ENCODE assay signal across 8 mouse cellular contexts in genomic region chr11:70055618-70056214, GRCm38 (mm10). TPM values are rescaled to one million over a fixed set of nuclear protein-coding genes. Genes with fewer than 3 reads are reported as not detected.
A peak's percentile ranks its signal among the peaks of the same experiment; 100 is the strongest.
DNase-seq lines count a peak whose midpoint lies in the region; ATAC-seq lines count a peak whose summit lies in the region.

No protein-coding gene starts in this region.

- peak; percentile 36 for DNase-seq in 3134 (ENCODE audit: extremely low read depth, insufficient read length, low spot score)
- peak; percentile 66 for DNase-seq in T-cell, adult 2 months (ENCODE audit: low spot score)
- DNase-seq in embryo, embryonic 10 days (ENCODE audit: low spot score) = peak; percentile 83
- DNase-seq in liver = peak; percentile 76

- no peak overlapping the region for H3K4me3 ChIP-seq in intestine, embryonic 16.5 days (ENCODE audit: low read length)
- H3K4me3 ChIP-seq in stomach, embryonic 15.5 days (replicated peaks) = 0 out of 2 replicates have a peak overlapping the region, but pooled peaks have one; percentile 5

- H3K9me3 ChIP-seq in intestine, embryonic 16.5 days (ENCODE audit: control insufficient read depth, low read length) = no peaks in the 10 kb centered on the region
- H3K9me3 ChIP-seq in stomach, embryonic 15.5 days = no peaks in the 10 kb centered on the region

- WGBS in intestine, embryonic 16.5 days = 24% methylated on average over 17 of the region's 18 CpGs
- WGBS in stomach, embryonic 15.5 days = 24% methylated on average over 18 of the region's 18 CpGs

- peaks cover 4% of the 10 kb centered on the region; the same call in 1 of the 2 replicates for H3K27me3 ChIP-seq in intestine, embryonic 16.5 days (replicated peaks; ENCODE audit: control insufficient read depth, insufficient read depth, low read length)
- H3K27me3 ChIP-seq in stomach, embryonic 15.5 days (replicated peaks) = no peaks in the 10 kb centered on the region; the same call in 1 of the 2 replicates

- ATAC-seq in granulocyte monocyte progenitor cell, adult 5-6 weeks (replicated peaks; ENCODE audit: poor library complexity, severe bottlenecking) = peak; percentile 87
- ATAC-seq in intestine, embryonic 16.5 days = peak; percentile 66; the same call in 1 of the 2 replicates
- ATAC-seq in monocyte, adult 5-6 weeks (replicated peaks; ENCODE audit: insufficient number of reproducible peaks, low FRiP score, low TSS enrichment, poor library complexity, severe bottlenecking) = peak; percentile 81
- 0 out of 2 replicates have a peak, but pooled peaks have one; percentile 33 for ATAC-seq in stomach, embryonic 15.5 days (ENCODE audit: insufficient read depth, low FRiP score, low read depth)

- no peak overlapping the region for H3K27ac ChIP-seq in intestine, embryonic 16.5 days (ENCODE audit: low read length)
- no peak overlapping the region for H3K27ac ChIP-seq in stomach, embryonic 15.5 days

- 0 out of 2 replicates have a peak, but pooled peaks cover 3% of the 10 kb centered on the region for H3K4me1 ChIP-seq in intestine, embryonic 16.5 days (ENCODE audit: control insufficient read depth, insufficient read depth, low read length)
- H3K4me1 ChIP-seq in stomach, embryonic 15.5 days = 0 out of 2 replicates have a peak, but pooled peaks cover 6% of the 10 kb centered on the region

- no peak overlapping the region for H3K4me2 ChIP-seq in intestine, embryonic 16.5 days (ENCODE audit: low read depth, low read length)
- H3K4me2 ChIP-seq in stomach, embryonic 15.5 days = peak overlapping the region; percentile 39

- no peak overlapping the region; the same call in 1 of the 2 replicates for H3K9ac ChIP-seq in intestine, embryonic 16.5 days (ENCODE audit: low read depth, low read length)
- no peak overlapping the region for H3K9ac ChIP-seq in stomach, embryonic 15.5 days

- H3K36me3 ChIP-seq in intestine, embryonic 16.5 days (ENCODE audit: control insufficient read depth, insufficient read depth, low read length) = no peaks in the 10 kb centered on the region
- H3K36me3 ChIP-seq in stomach, embryonic 15.5 days = no peaks in the 10 kb centered on the region

RNA-seq across cellular contexts. Expression of gene Asgr1, which starts 1.8 kb away (rescaled TPM):
- total RNA-seq in granulocyte monocyte progenitor cell, adult 5-6 weeks (2014; fragmentation: Nextera tagmentation) = not detected in 2 replicates
- total RNA-seq in granulocyte monocyte progenitor cell, adult 5-6 weeks (2017) = not detected in 2 replicates
- 0.17 and 0.31 TPM in 2 replicates for polyA plus RNA-seq in intestine, embryonic 16.5 days (2015; fragmentation: Nextera tagmentation; extraction: Ambion mirVana)
- total RNA-seq in monocyte, adult 5-6 weeks (2017) = not detected in 3 replicates
- 0.30 and 0.96 TPM in 2 replicates for polyA plus RNA-seq in stomach, embryonic 15.5 days (2015; fragmentation: Nextera tagmentation; extraction: Ambion mirVana)

RNA-seq across cellular contexts. Expression of gene Asgr2, which starts 36.7 kb away (rescaled TPM):
- 3.9 TPM in 1 of 2 replicates, not detected in the other for total RNA-seq in granulocyte monocyte progenitor cell, adult 5-6 weeks (2014; fragmentation: Nextera tagmentation)
- total RNA-seq in granulocyte monocyte progenitor cell, adult 5-6 weeks (2017) = not detected in 2 replicates
- 0.44 and 0.57 TPM in 2 replicates for polyA plus RNA-seq in intestine, embryonic 16.5 days (2015; fragmentation: Nextera tagmentation; extraction: Ambion mirVana)
- total RNA-seq in monocyte, adult 5-6 weeks (2017) = 2.8 TPM in 1 of 3 replicates, not detected in the others
- 0.81 and 0.85 TPM in 2 replicates for polyA plus RNA-seq in stomach, embryonic 15.5 days (2015; fragmentation: Nextera tagmentation; extraction: Ambion mirVana)

RNA-seq across cellular contexts. Expression of gene Dlg4, which starts 39.0 kb away (rescaled TPM):
- total RNA-seq in granulocyte monocyte progenitor cell, adult 5-6 weeks (2014; fragmentation: Nextera tagmentation) = 11.4 and 12.3 TPM in 2 replicates
- total RNA-seq in granulocyte monocyte progenitor cell, adult 5-6 weeks (2017) = 1.3 and 3.5 TPM in 2 replicates
- 5.1 and 6.1 TPM in 2 replicates for polyA plus RNA-seq in intestine, embryonic 16.5 days (2015; fragmentation: Nextera tagmentation; extraction: Ambion mirVana)
- 3.5 to 20.2 TPM (median 6.5 TPM) in 3 replicates for total RNA-seq in monocyte, adult 5-6 weeks (2017)
- 8.2 and 9.7 TPM in 2 replicates for polyA plus RNA-seq in stomach, embryonic 15.5 days (2015; fragmentation: Nextera tagmentation; extraction: Ambion mirVana)

RNA-seq across cellular contexts. Expression of gene Acadvl, which starts 40.5 kb away (rescaled TPM):
- 39.7 and 55.8 TPM in 2 replicates for total RNA-seq in granulocyte monocyte progenitor cell, adult 5-6 weeks (2014; fragmentation: Nextera tagmentation)
- 40.3 and 42.1 TPM in 2 replicates for total RNA-seq in granulocyte monocyte progenitor cell, adult 5-6 weeks (2017)
- 172 and 189 TPM in 2 replicates for polyA plus RNA-seq in intestine, embryonic 16.5 days (2015; fragmentation: Nextera tagmentation; extraction: Ambion mirVana)
- total RNA-seq in monocyte, adult 5-6 weeks (2017) = 46.9 to 64.6 TPM (median 55.3 TPM) in 3 replicates
- 84.8 and 95.4 TPM in 2 replicates for polyA plus RNA-seq in stomach, embryonic 15.5 days (2015; fragmentation: Nextera tagmentation; extraction: Ambion mirVana)

RNA-seq across cellular contexts. Expression of gene Dvl2, which starts 55.3 kb away (rescaled TPM):
- total RNA-seq in granulocyte monocyte progenitor cell, adult 5-6 weeks (2014; fragmentation: Nextera tagmentation) = 4.6 and 24.5 TPM in 2 replicates
- total RNA-seq in granulocyte monocyte progenitor cell, adult 5-6 weeks (2017) = 16.1 and 18.0 TPM in 2 replicates
- 23.8 and 26.0 TPM in 2 replicates for polyA plus RNA-seq in intestine, embryonic 16.5 days (2015; fragmentation: Nextera tagmentation; extraction: Ambion mirVana)
- total RNA-seq in monocyte, adult 5-6 weeks (2017) = 18.6 to 27.1 TPM (median 19.1 TPM) in 3 replicates
- polyA plus RNA-seq in stomach, embryonic 15.5 days (2015; fragmentation: Nextera tagmentation; extraction: Ambion mirVana) = 31.9 and 33.9 TPM in 2 replicates

Comparison
In these comparisons a context has a peak if more than half of its experiments do, and no peak if none do; other contexts are left out.
1. ATAC-seq: peak in every context shown above with its lines; median percentile 87 in granulocyte monocyte progenitor cell, adult 5-6 weeks; 81 in monocyte, adult 5-6 weeks; 66 in intestine, embryonic 16.5 days; 33 in stomach, embryonic 15.5 days.